Mouse (Mus musculus): ENCODE data around the gene Dffa. TPM values are rescaled to one million over a fixed set of nuclear protein-coding genes. Genes with fewer than 3 reads are reported as not detected.

The Dffa gene
- polyA plus RNA-seq, 1 experiment from 2014 or later = 25.7 TPM

- no peak overlapping the region for H3K27ac ChIP-seq (replicated peaks; ENCODE audit: low read depth, low read length)
- ATAC-seq (ENCODE audit: insufficient number of reproducible peaks, low FRiP score, low TSS enrichment, low read depth) (no peak), DNase-seq (ENCODE audit: low spot score) (no peak)
- no peaks in the 10 kb centered on the region for H3K27me3 ChIP-seq (ENCODE audit: control insufficient read depth, insufficient read depth, low read length)
- H3K4me3 ChIP-seq (ENCODE audit: low read depth, low read length) = no peak overlapping the region
- no peaks in the 10 kb centered on the region for H3K36me3 ChIP-seq (ENCODE audit: control insufficient read depth, insufficient read depth, low read length)
- no peak overlapping the region for H3K4me2 ChIP-seq (ENCODE audit: low read depth, severe bottlenecking)
- H3K9me3 ChIP-seq (ENCODE audit: control insufficient read depth, low read length) = no peaks in the 10 kb centered on the region
- H3K4me1 ChIP-seq (ENCODE audit: control insufficient read depth, insufficient read depth, low read length) = peaks cover 4% of the 10 kb centered on the region
- H3K9ac ChIP-seq (ENCODE audit: low read length) = no peak overlapping the region
- WGBS = 89% methylated on average over 21 of the region's 21 CpGs
These were observed 28.0 kb downstream of the Dffa start for GRCm38 (mm10) chr4:149131789-149132565.

GRCm38 (mm10) chr4:149133395-149133794 is 29.4 kb downstream of the Dffa start:
- Histone ChIP-seq H3K36me3 (ENCODE audit: control insufficient read depth, insufficient read depth, low read length) (no peaks in the 10 kb centered on the region), H3K27ac (replicated peaks; ENCODE audit: low read depth, low read length) (no peak overlapping the region), H3K4me1 (ENCODE audit: control insufficient read depth, insufficient read depth, low read length) (peaks cover 4% of the 10 kb centered on the region), H3K9ac (ENCODE audit: low read length) (no peak overlapping the region), H3K4me3 (ENCODE audit: low read depth, low read length) (no peak overlapping the region), H3K4me2 (ENCODE audit: low read depth, severe bottlenecking) (no peak overlapping the region), H3K27me3 (ENCODE audit: control insufficient read depth, insufficient read depth, low read length) (no peaks in the 10 kb centered on the region), H3K9me3 (ENCODE audit: control insufficient read depth, low read length) (no peaks in the 10 kb centered on the region)
- 77% methylated on average over 5 of the region's 5 CpGs for WGBS
- DNase-seq (ENCODE audit: low spot score) (no peak), ATAC-seq (ENCODE audit: insufficient number of reproducible peaks, low FRiP score, low TSS enrichment, low read depth) (no peak)

- 72% methylated on average over 18 of the region's 18 CpGs for WGBS
These were observed 32.3 kb downstream of the Dffa start for GRCm38 (mm10) chr4:149136116-149136850.

GRCm38 (mm10) chr4:149136982-149137770 is 33.2 kb downstream of the Dffa start, which contains the start of gene Cenps:
TSS of gene Cenps (minus strand) at chr4:149137629.
- WGBS = 1% methylated on average over 68 of the region's 68 CpGs
- Histone ChIP-seq H3K9me3 (ENCODE audit: control insufficient read depth, low read length) (no peaks in the 10 kb centered on the region), H3K36me3 (ENCODE audit: control insufficient read depth, insufficient read depth, low read length) (no peaks in the 10 kb centered on the region), H3K4me1 (ENCODE audit: control insufficient read depth, insufficient read depth, low read length) (peaks cover 4% of the 10 kb centered on the region), H3K27ac (replicated peaks; ENCODE audit: low read depth, low read length) (peak within 1 kb of the TSS; percentile 90), H3K27me3 (ENCODE audit: control insufficient read depth, insufficient read depth, low read length) (no peaks in the 10 kb centered on the region), H3K9ac (ENCODE audit: low read length) (peak within 1 kb of the TSS; percentile 74), H3K4me3 (ENCODE audit: low read depth, low read length) (peak within 1 kb of the TSS; percentile 58), H3K4me2 (ENCODE audit: low read depth, severe bottlenecking) (peak within 1 kb of the TSS; percentile 60)
- peak; percentile 99 for DNase-seq (ENCODE audit: low spot score)
- ATAC-seq (ENCODE audit: insufficient number of reproducible peaks, low FRiP score, low TSS enrichment, low read depth) = peak; percentile 91

More at GRCm38 (mm10) chr4:149136116-149136850, 32.3 kb downstream of the Dffa start:
- Histone ChIP-seq H3K27ac (replicated peaks; ENCODE audit: low read depth, low read length) (no peak overlapping the region), H3K4me2 (ENCODE audit: low read depth, severe bottlenecking) (peak overlapping the region; percentile 60), H3K9me3 (ENCODE audit: control insufficient read depth, low read length) (no peaks in the 10 kb centered on the region), H3K4me1 (ENCODE audit: control insufficient read depth, insufficient read depth, low read length) (peaks cover 4% of the 10 kb centered on the region), H3K9ac (ENCODE audit: low read length) (peak overlapping the region; percentile 74; the same call in 1 of the 2 replicates), H3K36me3 (ENCODE audit: control insufficient read depth, insufficient read depth, low read length) (no peaks in the 10 kb centered on the region), H3K27me3 (ENCODE audit: control insufficient read depth, insufficient read depth, low read length) (no peaks in the 10 kb centered on the region), H3K4me3 (ENCODE audit: low read depth, low read length) (peak overlapping the region; percentile 58)
- ATAC-seq (ENCODE audit: insufficient number of reproducible peaks, low FRiP score, low TSS enrichment, low read depth) (no peak), DNase-seq (ENCODE audit: low spot score) (peak; percentile 39)

- no peaks in the 10 kb centered on the region for H3K27me3 ChIP-seq (ENCODE audit: control insufficient read depth, insufficient read depth, low read length)
- no peaks in the 10 kb centered on the region for H3K9me3 ChIP-seq (ENCODE audit: control insufficient read depth, low read length)
- WGBS = 69% methylated on average over 8 of the region's 8 CpGs
- no peak for ATAC-seq (ENCODE audit: insufficient number of reproducible peaks, low FRiP score, low TSS enrichment, low read depth)
- DNase-seq (ENCODE audit: low spot score) = no peak
- no peak overlapping the region for H3K9ac ChIP-seq (ENCODE audit: low read length)
- H3K27ac ChIP-seq (replicated peaks; ENCODE audit: low read depth, low read length) = no peak overlapping the region
- no peak overlapping the region for H3K4me3 ChIP-seq (ENCODE audit: low read depth, low read length)
- H3K4me1 ChIP-seq (ENCODE audit: control insufficient read depth, insufficient read depth, low read length) = peaks cover 4% of the 10 kb centered on the region
- H3K4me2 ChIP-seq (ENCODE audit: low read depth, severe bottlenecking) = no peak overlapping the region
- no peaks in the 10 kb centered on the region for H3K36me3 ChIP-seq (ENCODE audit: control insufficient read depth, insufficient read depth, low read length)
These were observed 34.6 kb downstream of the Dffa start for GRCm38 (mm10) chr4:149138515-149138914.

GRCm38 (mm10) chr4:149143594-149143993 is 39.6 kb downstream of the Dffa start:
- Histone ChIP-seq H3K27me3 (ENCODE audit: control insufficient read depth, insufficient read depth, low read length) (no peaks in the 10 kb centered on the region), H3K4me3 (ENCODE audit: low read depth, low read length) (no peak overlapping the region), H3K27ac (replicated peaks; ENCODE audit: low read depth, low read length) (no peak overlapping the region), H3K4me2 (ENCODE audit: low read depth, severe bottlenecking) (no peak overlapping the region), H3K9me3 (ENCODE audit: control insufficient read depth, low read length) (no peaks in the 10 kb centered on the region), H3K36me3 (ENCODE audit: control insufficient read depth, insufficient read depth, low read length) (no peaks in the 10 kb centered on the region), H3K4me1 (ENCODE audit: control insufficient read depth, insufficient read depth, low read length) (no peaks in the 10 kb centered on the region), H3K9ac (ENCODE audit: low read length) (no peak overlapping the region)
- 38% methylated on average over 4 of the region's 4 CpGs for WGBS
- ATAC-seq (ENCODE audit: insufficient number of reproducible peaks, low FRiP score, low TSS enrichment, low read depth) (no peak), DNase-seq (ENCODE audit: low spot score) (no peak)

- Histone ChIP-seq H3K9ac (ENCODE audit: low read length) (no peak overlapping the region), H3K4me3 (ENCODE audit: low read depth, low read length) (no peak overlapping the region), H3K36me3 (ENCODE audit: control insufficient read depth, insufficient read depth, low read length) (no peaks in the 10 kb centered on the region), H3K9me3 (ENCODE audit: control insufficient read depth, low read length) (no peaks in the 10 kb centered on the region), H3K4me1 (ENCODE audit: control insufficient read depth, insufficient read depth, low read length) (no peaks in the 10 kb centered on the region), H3K4me2 (ENCODE audit: low read depth, severe bottlenecking) (no peak overlapping the region), H3K27me3 (ENCODE audit: control insufficient read depth, insufficient read depth, low read length) (no peaks in the 10 kb centered on the region), H3K27ac (replicated peaks; ENCODE audit: low read depth, low read length) (no peak overlapping the region)
- 9% methylated on average over 3 of the region's 3 CpGs for WGBS
- peak; percentile 93 for DNase-seq (ENCODE audit: low spot score)
- ATAC-seq (ENCODE audit: insufficient number of reproducible peaks, low FRiP score, low TSS enrichment, low read depth) = peak; percentile 79
These were observed 40.5 kb downstream of the Dffa start for GRCm38 (mm10) chr4:149144459-149144858.

- H3K4me2 ChIP-seq (ENCODE audit: low read depth, severe bottlenecking) = no peak overlapping the region
- H3K27me3 ChIP-seq (ENCODE audit: control insufficient read depth, insufficient read depth, low read length) = no peaks in the 10 kb centered on the region
- no peaks in the 10 kb centered on the region for H3K9me3 ChIP-seq (ENCODE audit: control insufficient read depth, low read length)
- no peaks in the 10 kb centered on the region for H3K4me1 ChIP-seq (ENCODE audit: control insufficient read depth, insufficient read depth, low read length)
- no peak overlapping the region for H3K4me3 ChIP-seq (ENCODE audit: low read depth, low read length)
- no peak overlapping the region for H3K27ac ChIP-seq (replicated peaks; ENCODE audit: low read depth, low read length)
- H3K9ac ChIP-seq (ENCODE audit: low read length) = no peak overlapping the region
- 87% methylated on average over 4 of the region's 4 CpGs for WGBS
- no peak for DNase-seq (ENCODE audit: low spot score)
- H3K36me3 ChIP-seq (ENCODE audit: control insufficient read depth, insufficient read depth, low read length) = peaks cover under 1% of the 10 kb centered on the region; the same call in 1 of the 2 replicates
- no peak for ATAC-seq (ENCODE audit: insufficient number of reproducible peaks, low FRiP score, low TSS enrichment, low read depth)
These were observed 41.2 kb downstream of the Dffa start for GRCm38 (mm10) chr4:149145151-149145550.

Data from limb, embryonic 11.5 days (tissue).